Mouse (Mus musculus): Measurements from ENCODE around the gene Thbs3. TPM values are rescaled to one million over a fixed set of nuclear protein-coding genes. Genes with fewer than 3 reads are reported as not detected.

Thbs3 gene
- polyA plus RNA-seq, 2 experiments: 78.9 to 244 TPM

- DNase-seq (ENCODE audit: low spot score) (no peak), ATAC-seq (ENCODE audit: low FRiP score, low read depth) (no peak)
- TF ChIP-seq POLR2A (IDR thresholded peaks at IDR 0.05; ENCODE audit: borderline replicate concordance, extremely low read depth, insufficient read depth, insufficient read length): no peak
- Histone ChIP-seq H3K36me3 (ENCODE audit: control insufficient read depth, insufficient read depth, low read length) (peaks cover 19% of the 10 kb centered on the region), H3K27ac (replicated peaks; ENCODE audit: low read depth, low read length) (no peak overlapping the region), H3K27me3 (ENCODE audit: control insufficient read depth, insufficient read depth, low read length) (no peaks in the 10 kb centered on the region), H3K4me3 (replicated peaks; ENCODE audit: low read length) (no peak overlapping the region), H3K9me3 (ENCODE audit: control insufficient read depth, low read length) (no peaks in the 10 kb centered on the region), H3K9ac (ENCODE audit: low read depth, low read length, severe bottlenecking) (no peak overlapping the region), H3K4me2 (replicated peaks; ENCODE audit: low read depth, low read length, severe bottlenecking) (no peak overlapping the region), H3K4me1 (ENCODE audit: control insufficient read depth, insufficient read depth, low read length) (peaks cover 22% of the 10 kb centered on the region)
- 86% methylated on average over 2 of the region's 2 CpGs for WGBS
Observed at GRCm38 (mm10) chr3:89230561-89230960, 15.6 kb downstream of the Thbs3 start.

GRCm38 (mm10) chr3:89231345-89231744 lies 16.4 kb downstream of the Thbs3 start:
- Histone ChIP-seq H3K9ac (ENCODE audit: low read depth, low read length, severe bottlenecking) (no peak overlapping the region), H3K36me3 (ENCODE audit: control insufficient read depth, insufficient read depth, low read length) (peaks cover 20% of the 10 kb centered on the region), H3K4me2 (replicated peaks; ENCODE audit: low read depth, low read length, severe bottlenecking) (no peak overlapping the region), H3K27me3 (ENCODE audit: control insufficient read depth, insufficient read depth, low read length) (no peaks in the 10 kb centered on the region), H3K27ac (replicated peaks; ENCODE audit: low read depth, low read length) (no peak overlapping the region), H3K4me1 (ENCODE audit: control insufficient read depth, insufficient read depth, low read length) (peaks cover 19% of the 10 kb centered on the region), H3K4me3 (replicated peaks; ENCODE audit: low read length) (no peak overlapping the region), H3K9me3 (ENCODE audit: control insufficient read depth, low read length) (no peaks in the 10 kb centered on the region)
- ATAC-seq (ENCODE audit: low FRiP score, low read depth): no peak
- no peak for DNase-seq (ENCODE audit: low spot score)
- WGBS: 59% methylated on average over 7 of the region's 7 CpGs
- TF ChIP-seq POLR2A (IDR thresholded peaks at IDR 0.05; ENCODE audit: borderline replicate concordance, extremely low read depth, insufficient read depth, insufficient read length): no peak

GRCm38 (mm10) chr3:89231772-89232275 lies 16.8 kb downstream of the Thbs3 start:
- Histone ChIP-seq H3K27me3 (ENCODE audit: control insufficient read depth, insufficient read depth, low read length) (no peaks in the 10 kb centered on the region), H3K4me3 (replicated peaks; ENCODE audit: low read length) (no peak overlapping the region), H3K9me3 (ENCODE audit: control insufficient read depth, low read length) (no peaks in the 10 kb centered on the region), H3K4me1 (ENCODE audit: control insufficient read depth, insufficient read depth, low read length) (peaks cover 14% of the 10 kb centered on the region), H3K36me3 (ENCODE audit: control insufficient read depth, insufficient read depth, low read length) (peaks cover 20% of the 10 kb centered on the region), H3K27ac (replicated peaks; ENCODE audit: low read depth, low read length) (no peak overlapping the region), H3K9ac (ENCODE audit: low read depth, low read length, severe bottlenecking) (no peak overlapping the region), H3K4me2 (replicated peaks; ENCODE audit: low read depth, low read length, severe bottlenecking) (no peak overlapping the region)
- no peak for TF ChIP-seq POLR2A (IDR thresholded peaks at IDR 0.05; ENCODE audit: borderline replicate concordance, extremely low read depth, insufficient read depth, insufficient read length)
- DNase-seq (ENCODE audit: low spot score): no peak
- no peak for ATAC-seq (ENCODE audit: low FRiP score, low read depth)
- WGBS: 73% methylated on average over 16 of the region's 16 CpGs

- Histone ChIP-seq H3K27me3 (ENCODE audit: control insufficient read depth, insufficient read depth, low read length) (no peaks in the 10 kb centered on the region), H3K9ac (ENCODE audit: low read depth, low read length, severe bottlenecking) (no peak overlapping the region), H3K4me3 (replicated peaks; ENCODE audit: low read length) (no peak overlapping the region), H3K9me3 (ENCODE audit: control insufficient read depth, low read length) (no peaks in the 10 kb centered on the region), H3K4me1 (ENCODE audit: control insufficient read depth, insufficient read depth, low read length) (peaks cover 9% of the 10 kb centered on the region), H3K27ac (replicated peaks; ENCODE audit: low read depth, low read length) (no peak overlapping the region), H3K4me2 (replicated peaks; ENCODE audit: low read depth, low read length, severe bottlenecking) (no peak overlapping the region), H3K36me3 (ENCODE audit: control insufficient read depth, insufficient read depth, low read length) (peaks cover 23% of the 10 kb centered on the region)
- TF ChIP-seq POLR2A (IDR thresholded peaks at IDR 0.05; ENCODE audit: borderline replicate concordance, extremely low read depth, insufficient read depth, insufficient read length): no peak
- ATAC-seq (ENCODE audit: low FRiP score, low read depth): no peak
- WGBS: 49% methylated on average over 6 of the region's 6 CpGs
- DNase-seq (ENCODE audit: low spot score): no peak
Observed at GRCm38 (mm10) chr3:89232614-89233013, 17.6 kb downstream of the Thbs3 start.

GRCm38 (mm10) chr3:89233562-89234110 lies 18.7 kb downstream of the Thbs3 start:
- Histone ChIP-seq H3K27ac (replicated peaks; ENCODE audit: low read depth, low read length) (no peak overlapping the region), H3K4me2 (replicated peaks; ENCODE audit: low read depth, low read length, severe bottlenecking) (no peak overlapping the region), H3K9ac (ENCODE audit: low read depth, low read length, severe bottlenecking) (no peak overlapping the region), H3K9me3 (ENCODE audit: control insufficient read depth, low read length) (no peaks in the 10 kb centered on the region), H3K4me3 (replicated peaks; ENCODE audit: low read length) (no peak overlapping the region), H3K27me3 (ENCODE audit: control insufficient read depth, insufficient read depth, low read length) (no peaks in the 10 kb centered on the region), H3K36me3 (ENCODE audit: control insufficient read depth, insufficient read depth, low read length) (peaks cover 33% of the 10 kb centered on the region), H3K4me1 (ENCODE audit: control insufficient read depth, insufficient read depth, low read length) (peaks cover 4% of the 10 kb centered on the region)
- no peak for ATAC-seq (ENCODE audit: low FRiP score, low read depth)
- DNase-seq (ENCODE audit: low spot score): no peak
- no peak for TF ChIP-seq POLR2A (IDR thresholded peaks at IDR 0.05; ENCODE audit: borderline replicate concordance, extremely low read depth, insufficient read depth, insufficient read length)
- 82% methylated on average over 14 of the region's 14 CpGs for WGBS

All from limb, embryonic 14.5 days (tissue).